Mouse (Mus musculus): Measurements from ENCODE around the gene Pes1. TPM values are rescaled to one million over a fixed set of nuclear protein-coding genes. Genes with fewer than 3 reads are reported as not detected.

Gene Pes1
- polyA plus RNA-seq, 1 experiment, result 146 TPM

DNA sequence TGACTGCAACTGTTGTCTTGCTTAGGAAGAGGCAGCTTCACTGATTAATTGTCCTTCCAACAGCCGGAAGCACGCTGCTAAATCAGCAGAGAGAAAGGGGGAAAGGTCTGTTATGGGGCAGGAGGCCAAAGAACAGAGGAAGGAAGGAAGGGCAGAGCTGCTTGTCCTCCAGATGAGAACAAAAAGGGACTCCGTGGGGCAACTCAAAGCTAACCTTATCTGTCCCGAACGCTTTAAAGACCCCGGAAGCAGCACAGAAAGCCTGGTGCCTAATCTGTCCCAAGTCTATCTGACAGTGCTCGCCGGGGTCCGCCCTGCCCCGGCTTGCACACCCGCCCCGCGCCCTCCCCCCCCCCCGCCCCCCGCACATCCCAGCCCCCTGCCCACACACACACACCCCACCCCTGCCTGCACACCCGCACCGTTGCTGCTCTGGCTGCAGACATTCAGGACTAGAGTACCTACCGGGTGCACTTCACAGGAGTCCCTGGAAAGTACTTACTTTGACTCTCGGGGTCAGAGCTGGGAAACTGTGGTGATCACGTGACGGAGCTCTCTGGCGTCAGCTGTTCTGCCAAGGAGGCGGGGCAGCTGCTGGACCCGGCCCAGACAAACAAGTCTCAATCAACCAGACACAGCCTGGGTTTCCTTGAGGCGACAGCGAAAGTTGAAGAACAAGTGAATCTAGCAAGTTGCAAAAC, 32.1 kb upstream of the Pes1 start, which contains the start of gene Tcn2:
Gene Tcn2, minus strand, starts transcription at position 649 of the 701 bp plus-strand sequence.
- H3K79me3 ChIP-seq (ENCODE audit: low read depth), result no peaks in the 10 kb centered on the region
- peak within 1 kb of the TSS; percentile 61 for H3ac ChIP-seq (ENCODE audit: control insufficient read depth, insufficient read length, low read depth)
- no peak within 1 kb of the TSS for H3K4me3 ChIP-seq (ENCODE audit: insufficient read depth, poor library complexity, severe bottlenecking)
- peaks cover 59% of the 10 kb centered on the region for H3K27me3 ChIP-seq (ENCODE audit: control insufficient read depth, insufficient read depth, insufficient read length)
- no peaks in the 10 kb centered on the region for H3K36me3 ChIP-seq (ENCODE audit: control insufficient read depth, insufficient read depth)
- no peaks in the 10 kb centered on the region for H3K79me2 ChIP-seq (ENCODE audit: control insufficient read depth, insufficient read depth)
- TF ChIP-seq MYOD1 (IDR thresholded peaks at IDR 0.05; ENCODE audit: control insufficient read depth, insufficient read length, low read depth) (no peak), USF1 (IDR thresholded peaks at IDR 0.05; ENCODE audit: low read depth) (peak; percentile 96)

GRCm38 (mm10) chr11:3933756-3934285, 30.0 kb upstream of the Pes1 start:
- Histone ChIP-seq H3K79me3 (ENCODE audit: low read depth) (no peaks in the 10 kb centered on the region), H3K4me3 (ENCODE audit: insufficient read depth, poor library complexity, severe bottlenecking) (no peak overlapping the region), H3K79me2 (ENCODE audit: control insufficient read depth, insufficient read depth) (no peaks in the 10 kb centered on the region), H3K27me3 (ENCODE audit: control insufficient read depth, insufficient read depth, insufficient read length) (peaks cover 57% of the 10 kb centered on the region), H3K36me3 (ENCODE audit: control insufficient read depth, insufficient read depth) (no peaks in the 10 kb centered on the region), H3ac (ENCODE audit: control insufficient read depth, insufficient read length, low read depth) (no peak overlapping the region)
- no peak for TF ChIP-seq CEBPB (IDR thresholded peaks at IDR 0.05; ENCODE audit: low read depth)
- no peak for TF ChIP-seq MAX (IDR thresholded peaks at IDR 0.05)
- no peak for TF ChIP-seq USF1 (IDR thresholded peaks at IDR 0.05; ENCODE audit: low read depth)
- no peak for TF ChIP-seq CTCF (IDR thresholded peaks at IDR 0.05; ENCODE audit: control insufficient read depth, insufficient read depth, insufficient read length)
- TF ChIP-seq MYOG (IDR thresholded peaks at IDR 0.05; ENCODE audit: control insufficient read depth, extremely low read depth, insufficient read length), result no peak
- TF ChIP-seq FOSL1 (IDR thresholded peaks at IDR 0.05; ENCODE audit: insufficient read depth, low read length, poor library complexity, severe bottlenecking), result no peak
- no peak for TF ChIP-seq MYOD1 (IDR thresholded peaks at IDR 0.05; ENCODE audit: control insufficient read depth, insufficient read length, low read depth)

DNA sequence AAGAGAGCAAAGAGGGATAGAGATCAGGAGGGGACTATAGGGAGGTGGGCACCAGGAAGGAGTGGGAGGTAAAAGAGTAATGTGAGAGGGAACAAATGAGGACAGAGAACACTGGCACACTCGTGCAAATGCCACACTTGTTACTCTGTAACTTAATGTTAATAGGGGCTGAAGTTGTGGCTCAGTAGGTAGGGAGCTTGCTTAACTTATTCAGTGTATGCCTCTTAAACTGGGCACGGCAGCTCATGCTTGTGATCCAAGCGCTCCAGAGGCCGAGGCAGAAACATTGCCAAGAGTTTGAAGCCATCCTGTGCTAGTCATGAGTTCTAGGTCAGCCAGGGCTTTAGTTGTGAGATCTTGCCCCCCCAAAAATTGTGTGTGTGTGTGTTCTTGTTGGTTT, 28.6 kb upstream of the Pes1 start:
- H3ac ChIP-seq (ENCODE audit: control insufficient read depth, insufficient read length, low read depth), result no peak overlapping the region
- H3K79me3 ChIP-seq (ENCODE audit: low read depth), result no peaks in the 10 kb centered on the region
- H3K4me3 ChIP-seq (ENCODE audit: insufficient read depth, poor library complexity, severe bottlenecking), result no peak overlapping the region
- no peaks in the 10 kb centered on the region for H3K36me3 ChIP-seq (ENCODE audit: control insufficient read depth, insufficient read depth)
- H3K27me3 ChIP-seq (ENCODE audit: control insufficient read depth, insufficient read depth, insufficient read length), result peaks cover 48% of the 10 kb centered on the region
- no peak for TF ChIP-seq MAX (IDR thresholded peaks at IDR 0.05)
- TF ChIP-seq FOSL1 (IDR thresholded peaks at IDR 0.05; ENCODE audit: insufficient read depth, low read length, poor library complexity, severe bottlenecking), result no peak
- no peak for TF ChIP-seq USF1 (IDR thresholded peaks at IDR 0.05; ENCODE audit: low read depth)
- no peaks in the 10 kb centered on the region for H3K79me2 ChIP-seq (ENCODE audit: control insufficient read depth, insufficient read depth)

- H3K27me3 ChIP-seq (ENCODE audit: control insufficient read depth, insufficient read depth, insufficient read length), result peaks cover 45% of the 10 kb centered on the region
- H3ac ChIP-seq (ENCODE audit: control insufficient read depth, insufficient read length, low read depth), result no peak overlapping the region
- H3K4me3 ChIP-seq (ENCODE audit: insufficient read depth, poor library complexity, severe bottlenecking), result no peak overlapping the region
- H3K79me3 ChIP-seq (ENCODE audit: low read depth), result no peaks in the 10 kb centered on the region
- no peaks in the 10 kb centered on the region for H3K79me2 ChIP-seq (ENCODE audit: control insufficient read depth, insufficient read depth)
- TF ChIP-seq MYOG (IDR thresholded peaks at IDR 0.05; ENCODE audit: control insufficient read depth, extremely low read depth, insufficient read length), result no peak
- no peak for TF ChIP-seq CTCF (IDR thresholded peaks at IDR 0.05; ENCODE audit: control insufficient read depth, insufficient read depth, insufficient read length)
- no peaks in the 10 kb centered on the region for H3K36me3 ChIP-seq (ENCODE audit: control insufficient read depth, insufficient read depth)
Observed at GRCm38 (mm10) chr11:3936318-3936717, 27.5 kb upstream of the Pes1 start.

- Histone ChIP-seq H3K79me2 (ENCODE audit: control insufficient read depth, insufficient read depth) (no peaks in the 10 kb centered on the region), H3K4me3 (ENCODE audit: insufficient read depth, poor library complexity, severe bottlenecking) (no peak overlapping the region), H3K79me3 (ENCODE audit: low read depth) (no peaks in the 10 kb centered on the region), H3K36me3 (ENCODE audit: control insufficient read depth, insufficient read depth) (no peaks in the 10 kb centered on the region), H3ac (ENCODE audit: control insufficient read depth, insufficient read length, low read depth) (no peak overlapping the region), H3K27me3 (ENCODE audit: control insufficient read depth, insufficient read depth, insufficient read length) (peaks cover 50% of the 10 kb centered on the region)
- TF ChIP-seq MYOD1 (IDR thresholded peaks at IDR 0.05; ENCODE audit: control insufficient read depth, insufficient read length, low read depth), result no peak
- no peak for TF ChIP-seq USF1 (IDR thresholded peaks at IDR 0.05; ENCODE audit: low read depth)
- TF ChIP-seq CTCF (IDR thresholded peaks at IDR 0.05; ENCODE audit: control insufficient read depth, insufficient read depth, insufficient read length), result no peak
- TF ChIP-seq CEBPB (IDR thresholded peaks at IDR 0.05; ENCODE audit: low read depth), result no peak
- no peak for TF ChIP-seq MAX (IDR thresholded peaks at IDR 0.05)
- TF ChIP-seq FOSL1 (IDR thresholded peaks at IDR 0.05; ENCODE audit: insufficient read depth, low read length, poor library complexity, severe bottlenecking), result no peak
- TF ChIP-seq MYOG (IDR thresholded peaks at IDR 0.05; ENCODE audit: control insufficient read depth, extremely low read depth, insufficient read length), result no peak
Observed at GRCm38 (mm10) chr11:3937321-3937874, 26.4 kb upstream of the Pes1 start.

- TF ChIP-seq CTCF (IDR thresholded peaks at IDR 0.05; ENCODE audit: control insufficient read depth, insufficient read depth, insufficient read length) (no peak), MYOD1 (IDR thresholded peaks at IDR 0.05; ENCODE audit: control insufficient read depth, insufficient read length, low read depth) (no peak), FOSL1 (IDR thresholded peaks at IDR 0.05; ENCODE audit: insufficient read depth, low read length, poor library complexity, severe bottlenecking) (no peak)
- Histone ChIP-seq H3K79me2 (ENCODE audit: control insufficient read depth, insufficient read depth) (no peaks in the 10 kb centered on the region), H3K79me3 (ENCODE audit: low read depth) (no peaks in the 10 kb centered on the region), H3K27me3 (ENCODE audit: control insufficient read depth, insufficient read depth, insufficient read length) (peaks cover 40% of the 10 kb centered on the region), H3K36me3 (ENCODE audit: control insufficient read depth, insufficient read depth) (no peaks in the 10 kb centered on the region), H3ac (ENCODE audit: control insufficient read depth, insufficient read length, low read depth) (no peak overlapping the region), H3K4me3 (ENCODE audit: insufficient read depth, poor library complexity, severe bottlenecking) (no peak overlapping the region)
Observed at GRCm38 (mm10) chr11:3941371-3941770, 22.4 kb upstream of the Pes1 start.

All from C2C12 (cell line).